Mouse (Mus musculus) heart, postnatal 0 days (tissue): ENCODE measurements around the gene Clps.

Experiments
- CTCF ChIP-seq: IDR thresholded peaks from 2 replicates; pipeline ENCODE4 v1.5.1; 2016; ENCODE audit warnings: antibody characterized with exemption, control low read depth, low read depth
- EP300 ChIP-seq: IDR thresholded peaks from 2 replicates; pipeline ENCODE4 v1.6.1; 2016; ENCODE audit warnings: antibody characterized with exemption, low read depth

DNA sequence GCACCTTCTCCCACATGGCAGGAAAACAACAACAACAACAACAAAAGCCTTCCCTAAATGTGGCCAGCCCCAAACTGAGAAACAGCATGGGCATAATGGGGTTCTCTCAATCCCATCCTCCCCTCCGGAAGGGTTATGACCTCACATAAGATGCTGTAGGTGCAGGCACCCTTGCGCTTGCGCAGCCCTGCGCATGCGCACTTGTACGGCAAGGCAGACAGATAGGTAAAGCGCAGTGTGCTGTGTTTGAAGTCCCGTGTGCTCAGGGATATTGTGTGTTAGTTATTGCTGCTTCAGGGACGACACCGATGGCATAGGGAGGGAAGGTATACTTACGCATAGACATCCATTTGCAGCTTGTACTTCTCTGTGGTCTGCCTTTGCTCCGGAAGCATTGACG is 27.2 kb downstream of the Clps start:
- TF ChIP-seq CTCF = no peak
- no peak for TF ChIP-seq EP300
